Mouse (Mus musculus): ENCODE measurements around the gene Phc2. TPM values are rescaled to one million over a fixed set of nuclear protein-coding genes. Genes with fewer than 3 reads are reported as not detected.

The Phc2 gene
- polyA plus RNA-seq, 1 experiment from 2014 or later, result 14.6 TPM

GRCm38 (mm10) chr4:128770698-128771097, 116.2 kb downstream of the Phc2 start:
- Histone ChIP-seq H3K4me2 (ENCODE audit: low read depth, low read length) (no peak overlapping the region), H3K4me3 (ENCODE audit: low read depth, low read length) (no peak overlapping the region), H3K4me1 (ENCODE audit: insufficient read depth) (peaks cover 2% of the 10 kb centered on the region; the same call in 1 of the 2 replicates), H3K9me3 (ENCODE audit: low read length) (no peaks in the 10 kb centered on the region), H3K27me3 (ENCODE audit: insufficient read depth, low read length) (no peaks in the 10 kb centered on the region), H3K27ac (ENCODE audit: low read depth) (no peak overlapping the region), H3K9ac (replicated peaks) (no peak overlapping the region), H3K36me3 (replicated peaks; ENCODE audit: insufficient read depth, low read length) (peaks cover 15% of the 10 kb centered on the region)
- DNase-seq (no peak), ATAC-seq (0 out of 2 replicates have a peak, but pooled peaks have one; percentile 38)
- WGBS (ENCODE audit: insufficient replicate concordance), result 78% methylated on average over 5 of the region's 5 CpGs
- no peak for TF ChIP-seq EP300 (IDR thresholded peaks at IDR 0.05; ENCODE audit: low read depth)

- WGBS (ENCODE audit: insufficient replicate concordance), result 90% methylated on average over 11 of the region's 11 CpGs
- TF ChIP-seq CTCF (IDR thresholded peaks at IDR 0.05; ENCODE audit: low read depth) (no peak), EP300 (IDR thresholded peaks at IDR 0.05; ENCODE audit: low read depth) (no peak)
- Histone ChIP-seq H3K4me1 (ENCODE audit: insufficient read depth) (peaks cover 2% of the 10 kb centered on the region; the same call in 1 of the 2 replicates), H3K4me2 (ENCODE audit: low read depth, low read length) (no peak overlapping the region), H3K36me3 (replicated peaks; ENCODE audit: insufficient read depth, low read length) (peaks cover 30% of the 10 kb centered on the region), H3K4me3 (ENCODE audit: low read depth, low read length) (no peak overlapping the region), H3K9ac (replicated peaks) (no peak overlapping the region), H3K27me3 (ENCODE audit: insufficient read depth, low read length) (no peaks in the 10 kb centered on the region), H3K27ac (ENCODE audit: low read depth) (no peak overlapping the region), H3K9me3 (ENCODE audit: low read length) (no peaks in the 10 kb centered on the region)
- DNase-seq (no peak), ATAC-seq (no peak)
Measured at GRCm38 (mm10) chr4:128773820-128774219, 119.3 kb downstream of the Phc2 start.

DNA sequence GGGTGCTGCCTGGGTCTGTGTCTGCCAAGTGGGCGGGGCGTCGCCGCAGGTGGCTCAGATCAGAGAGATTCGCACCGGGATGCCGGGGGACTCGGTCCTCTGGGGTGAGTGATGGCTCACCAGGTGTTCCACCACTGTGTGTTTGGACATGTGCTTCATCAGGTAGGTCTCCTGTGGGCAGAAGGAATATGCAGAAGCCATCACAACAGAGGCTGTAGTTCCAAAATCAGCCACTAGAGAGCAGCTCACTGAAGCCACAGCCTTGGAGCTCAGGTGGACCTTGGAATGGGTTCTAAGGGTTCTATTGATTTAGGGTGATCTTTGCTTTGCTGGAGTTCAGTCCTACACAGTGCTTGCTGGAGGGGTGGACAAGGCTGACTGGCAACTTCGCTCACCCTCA, 120.0 kb downstream of the Phc2 start:
- Histone ChIP-seq H3K36me3 (replicated peaks; ENCODE audit: insufficient read depth, low read length) (peaks cover 33% of the 10 kb centered on the region), H3K4me3 (ENCODE audit: low read depth, low read length) (no peak overlapping the region), H3K4me2 (ENCODE audit: low read depth, low read length) (no peak overlapping the region), H3K9me3 (ENCODE audit: low read length) (no peaks in the 10 kb centered on the region), H3K27ac (ENCODE audit: low read depth) (no peak overlapping the region), H3K9ac (replicated peaks) (no peak overlapping the region), H3K27me3 (ENCODE audit: insufficient read depth, low read length) (no peaks in the 10 kb centered on the region), H3K4me1 (ENCODE audit: insufficient read depth) (peaks cover 2% of the 10 kb centered on the region; the same call in 1 of the 2 replicates)
- ATAC-seq, result peak; percentile 71
- WGBS (ENCODE audit: insufficient replicate concordance), result 88% methylated on average over 9 of the region's 9 CpGs
- DNase-seq, result peak; percentile 60
- peak; percentile 82 for TF ChIP-seq CTCF (IDR thresholded peaks at IDR 0.05; ENCODE audit: low read depth)
- TF ChIP-seq EP300 (IDR thresholded peaks at IDR 0.05; ENCODE audit: low read depth), result no peak

DNA sequence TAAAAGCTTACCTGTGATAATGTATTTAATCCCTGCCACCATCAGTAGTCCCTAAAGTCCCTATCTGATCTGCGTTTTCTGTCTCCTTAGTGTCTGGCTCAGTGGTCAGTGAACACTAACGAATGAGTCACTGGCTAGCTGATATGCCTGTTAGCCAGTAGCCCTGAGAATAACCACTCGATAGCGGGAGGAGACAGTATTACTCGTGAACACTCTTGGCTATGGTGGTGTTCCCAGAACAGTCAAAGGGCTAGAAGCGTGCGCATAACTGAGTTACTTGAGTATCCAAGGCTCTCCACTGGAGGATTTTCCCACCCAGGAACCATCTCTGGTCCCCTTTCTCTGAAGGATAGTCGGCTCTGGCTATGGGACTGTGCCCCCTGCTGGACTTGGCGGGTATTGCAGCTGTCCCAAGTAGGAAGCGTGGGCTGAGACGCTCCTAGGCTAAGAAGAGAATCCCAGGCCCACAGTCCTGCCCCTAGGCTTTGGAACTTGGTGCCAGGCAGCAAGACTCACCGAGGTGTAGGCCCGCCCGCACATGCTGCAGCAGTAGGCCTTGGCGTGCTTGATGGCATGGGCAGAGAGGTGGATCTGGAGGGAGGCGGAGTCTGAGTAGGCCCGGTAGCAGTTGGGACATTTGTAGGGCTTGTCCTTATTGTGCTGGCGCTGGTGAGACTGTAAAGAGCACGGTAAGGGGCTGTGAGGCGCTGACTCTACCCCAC, 122.2 kb downstream of the Phc2 start:
- Histone ChIP-seq H3K27me3 (ENCODE audit: insufficient read depth, low read length) (no peaks in the 10 kb centered on the region), H3K4me1 (ENCODE audit: insufficient read depth) (no peaks in the 10 kb centered on the region; the same call in 1 of the 2 replicates), H3K4me3 (ENCODE audit: low read depth, low read length) (no peak overlapping the region), H3K27ac (ENCODE audit: low read depth) (no peak overlapping the region), H3K9me3 (ENCODE audit: low read length) (no peaks in the 10 kb centered on the region), H3K36me3 (replicated peaks; ENCODE audit: insufficient read depth, low read length) (peaks cover 39% of the 10 kb centered on the region), H3K9ac (replicated peaks) (no peak overlapping the region), H3K4me2 (ENCODE audit: low read depth, low read length) (no peak overlapping the region)
- 60% methylated on average over 20 of the region's 20 CpGs for WGBS (ENCODE audit: insufficient replicate concordance)
- peak; percentile 81 for DNase-seq
- no peak for TF ChIP-seq EP300 (IDR thresholded peaks at IDR 0.05; ENCODE audit: low read depth)
- TF ChIP-seq CTCF (IDR thresholded peaks at IDR 0.05; ENCODE audit: low read depth), result peak; percentile 97
- ATAC-seq, result peak; percentile 48; the same call in 1 of the 2 replicates

GRCm38 (mm10) chr4:128777593-128777992, 123.1 kb downstream of the Phc2 start:
- DNase-seq (no peak), ATAC-seq (no peak)
- no peak overlapping the region for H3K4me3 ChIP-seq (ENCODE audit: low read depth, low read length)
- no peaks in the 10 kb centered on the region for H3K9me3 ChIP-seq (ENCODE audit: low read length)
- H3K4me2 ChIP-seq (ENCODE audit: low read depth, low read length), result no peak overlapping the region
- no peak overlapping the region for H3K9ac ChIP-seq (replicated peaks)
- H3K27me3 ChIP-seq (ENCODE audit: insufficient read depth, low read length), result no peaks in the 10 kb centered on the region
- H3K4me1 ChIP-seq (ENCODE audit: insufficient read depth), result no peaks in the 10 kb centered on the region; the same call in 1 of the 2 replicates
- H3K27ac ChIP-seq (ENCODE audit: low read depth), result no peak overlapping the region
- peaks cover 43% of the 10 kb centered on the region for H3K36me3 ChIP-seq (replicated peaks; ENCODE audit: insufficient read depth, low read length)
- no peak for TF ChIP-seq EP300 (IDR thresholded peaks at IDR 0.05; ENCODE audit: low read depth)
- TF ChIP-seq CTCF (IDR thresholded peaks at IDR 0.05; ENCODE audit: low read depth), result no peak
- WGBS (ENCODE audit: insufficient replicate concordance), result 83% methylated on average over 11 of the region's 11 CpGs

DNA sequence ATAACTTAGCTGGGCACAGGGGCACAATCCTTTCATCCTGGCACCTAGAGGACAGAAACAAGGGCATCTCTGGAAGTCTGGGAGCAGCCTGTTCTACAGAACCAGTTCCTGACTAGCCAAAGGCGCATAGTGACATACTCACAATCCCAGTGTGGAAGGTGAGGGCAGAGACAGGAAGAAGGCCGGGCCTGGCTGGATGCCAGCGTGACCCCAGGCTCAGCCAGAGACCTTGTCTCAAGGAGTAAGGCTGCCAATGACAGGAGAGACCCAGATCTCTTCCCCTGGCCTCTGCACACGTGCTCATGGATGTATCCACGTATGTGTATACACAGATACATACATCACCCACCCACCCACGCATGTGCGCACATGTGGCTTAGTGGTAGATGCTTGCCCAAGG, 127.5 kb downstream of the Phc2 start:
- no peak overlapping the region for H3K9ac ChIP-seq (replicated peaks)
- DNase-seq, result no peak
- H3K27ac ChIP-seq (ENCODE audit: low read depth), result no peak overlapping the region
- no peak overlapping the region for H3K4me2 ChIP-seq (ENCODE audit: low read depth, low read length)
- H3K4me1 ChIP-seq (ENCODE audit: insufficient read depth), result no peaks in the 10 kb centered on the region
- WGBS (ENCODE audit: insufficient replicate concordance), result 77% methylated on average over 7 of the region's 7 CpGs
- peaks cover 44% of the 10 kb centered on the region for H3K36me3 ChIP-seq (replicated peaks; ENCODE audit: insufficient read depth, low read length)
- no peaks in the 10 kb centered on the region for H3K9me3 ChIP-seq (ENCODE audit: low read length)
- no peak overlapping the region for H3K4me3 ChIP-seq (ENCODE audit: low read depth, low read length)
- ATAC-seq, result no peak
- TF ChIP-seq CTCF (IDR thresholded peaks at IDR 0.05; ENCODE audit: low read depth), result no peak
- TF ChIP-seq EP300 (IDR thresholded peaks at IDR 0.05; ENCODE audit: low read depth), result no peak
- no peaks in the 10 kb centered on the region for H3K27me3 ChIP-seq (ENCODE audit: insufficient read depth, low read length)
